Mouse (Mus musculus) thymus, adult 2 months (tissue): ENCODE data around the gene Pla1a.

Experiments
- CTCF ChIP-seq: fragments of 200-500 bp; IDR thresholded peaks from 2 replicates; pipeline ENCODE4 v1.5.1; 2012; ENCODE audit warnings: mild to moderate bottlenecking, control low read depth, low read length, moderate library complexity, borderline replicate concordance; ENCODE audit not compliant: control insufficient read depth, poor library complexity, insufficient read depth; ENCODE audit errors: extremely low read depth
- POLR2A ChIP-seq: fragments of 200-500 bp; IDR thresholded peaks from 2 replicates; pipeline ENCODE4 v1.6.1; 2012; ENCODE audit warnings: mild to moderate bottlenecking, low read length, control low read depth, moderate library complexity; ENCODE audit not compliant: control insufficient read depth, poor library complexity, insufficient read depth; ENCODE audit errors: extremely low read depth

DNA sequence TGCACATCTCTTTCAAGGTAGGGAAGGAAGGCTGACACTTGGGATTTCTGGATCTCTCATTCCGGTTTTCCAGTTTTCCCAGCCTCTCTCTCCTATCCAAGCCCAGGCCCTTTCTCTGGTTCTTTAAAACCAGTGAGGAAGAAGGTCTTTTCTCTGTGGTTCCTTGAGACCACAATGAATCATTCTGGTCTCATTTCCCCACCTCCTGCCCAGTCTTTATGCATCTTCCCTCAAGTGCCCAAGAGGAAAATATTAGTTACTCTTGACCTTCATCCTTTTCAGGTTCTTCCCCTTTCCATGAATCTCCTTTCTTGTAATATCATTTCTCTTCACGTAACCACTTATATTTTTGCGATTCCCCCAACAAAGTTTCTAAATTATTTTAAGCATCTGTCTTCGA, 47.2 kb downstream of the Pla1a start:
- TF ChIP-seq CTCF (no peak), POLR2A (no peak)
